Mouse (Mus musculus) MEL (cell line): Measurements from ENCODE around the gene Orai1. TPM values are rescaled to one million over a fixed set of nuclear protein-coding genes. Genes with fewer than 3 reads are reported as not detected.

Experiments used
- DNase-seq: peaks from one replicate; pipeline ENCODE4 v3.0.0; 2011; ENCODE audit warnings: low read depth, low spot score
- H3K27ac ChIP-seq: 2 replicates; pipeline ENCODE4 v1.5.1; 2012; ENCODE audit warnings: low read depth, mild to moderate bottlenecking, control low read depth, low read length, moderate library complexity; ENCODE audit not compliant: control insufficient read depth
- H3K27me3 ChIP-seq, 2 experiments: fragments of 150-350 bp in 1 of 2; sonication (generic) in 1 of 2; 2 replicates each; pipeline ENCODE4 v1.6.1; 2012; ENCODE audit warnings: low read length in 2 of 2, mild to moderate bottlenecking in 2 of 2, improper control_type of control experiment in 1 of 2, moderate library complexity in 1 of 2; ENCODE audit not compliant: insufficient read depth in 2 of 2, control insufficient read depth in 1 of 2
- H3K36me3 ChIP-seq, 2 experiments: 2 replicates each; pipeline ENCODE4 v1.6.1; 2012 to 2014; ENCODE audit warnings: low read length in 2 of 2, improper control_type of control experiment in 1 of 2, inconsistent platforms in 1 of 2, mild to moderate bottlenecking in 1 of 2; ENCODE audit not compliant: insufficient read depth in 2 of 2, control insufficient read depth in 1 of 2
- H3K4me1 ChIP-seq, 2 experiments: fragments of 150-350 bp in 1 of 2; sonication (generic) in 1 of 2; 2 replicates each; pipeline ENCODE4 v1.6.1; 2012; ENCODE audit warnings: low read length in 2 of 2, improper control_type of control experiment in 1 of 2, mild to moderate bottlenecking in 1 of 2; ENCODE audit not compliant: insufficient read depth in 2 of 2, control insufficient read depth in 1 of 2
- H3K4me3 ChIP-seq, 2 experiments: fragments of 150-350 bp in 1 of 2; sonication (generic) in 1 of 2; 2 replicates each; pipeline ENCODE4 v1.5.1; 2012; ENCODE audit warnings: low read depth in 2 of 2, low read length in 2 of 2, mild to moderate bottlenecking in 2 of 2, moderate library complexity in 2 of 2, control low read depth in 1 of 2, improper control_type of control experiment in 1 of 2; ENCODE audit not compliant: control insufficient read depth in 1 of 2, insufficient read depth in 1 of 2
- H3K79me2 ChIP-seq: 2 replicates; pipeline ENCODE4 v1.6.1; 2012; ENCODE audit warnings: mild to moderate bottlenecking, low read length, moderate library complexity; ENCODE audit not compliant: control insufficient read depth, poor library complexity, insufficient read depth
- H3K9ac ChIP-seq: 2 replicates; pipeline ENCODE4 v1.6.1; 2012; ENCODE audit warnings: low read depth, mild to moderate bottlenecking, control low read depth, low read length, moderate library complexity; ENCODE audit not compliant: control insufficient read depth, poor library complexity, severe bottlenecking
- H3K9me3 ChIP-seq: fragments of 150-350 bp; sonication (generic); replicated peaks from 2 replicates; pipeline ENCODE4 v1.6.1; 2012; ENCODE audit warnings: mild to moderate bottlenecking, low read length, improper control_type of control experiment, moderate library complexity; ENCODE audit not compliant: insufficient read depth
- CHD1 ChIP-seq: IDR thresholded peaks from 2 replicates; pipeline ENCODE4 v1.6.1; 2012; ENCODE audit warnings: low read depth, mild to moderate bottlenecking, inconsistent platforms, low read length, improper control_type of control experiment
- CTCF ChIP-seq, 3 experiments: IDR thresholded peaks in 2 of 3; conservative IDR thresholded peaks in 1 of 3; 2 replicates each; pipeline ENCODE4 v1.5.1; 2011 to 2012; ENCODE audit warnings: low read length in 3 of 3, low read depth in 2 of 3, mild to moderate bottlenecking in 2 of 3, improper control_type of control experiment in 1 of 3, inconsistent platforms in 1 of 3, mixed read lengths in 1 of 3, moderate library complexity in 1 of 3; ENCODE audit not compliant: control insufficient read depth in 1 of 3, insufficient read depth in 1 of 3, poor library complexity in 1 of 3, severe bottlenecking in 1 of 3
- EP300 ChIP-seq, 2 experiments: IDR thresholded peaks; 2 replicates each; pipeline ENCODE4 v1.6.1; 2011; ENCODE audit warnings: improper control_type of control experiment in 2 of 2, low read length in 2 of 2, low read depth in 1 of 2, mild to moderate bottlenecking in 1 of 2
- ETS1 ChIP-seq: IDR thresholded peaks from 2 replicates; pipeline ENCODE4 v1.6.1; 2012; ENCODE audit warnings: low read depth, mild to moderate bottlenecking, inconsistent platforms, low read length, improper control_type of control experiment, moderate library complexity
- GATA1 ChIP-seq: IDR thresholded peaks from 2 replicates; pipeline ENCODE4 v1.6.1; 2011; ENCODE audit warnings: low read depth, low read length, improper control_type of control experiment
- HCFC1 ChIP-seq: IDR thresholded peaks from 2 replicates; pipeline ENCODE4 v1.6.1; 2012; ENCODE audit warnings: low read depth, mild to moderate bottlenecking, inconsistent platforms, low read length, improper control_type of control experiment, moderate library complexity
- KAT2A ChIP-seq: conservative IDR thresholded peaks from 2 replicates; pipeline ENCODE4 v1.6.1; 2012; ENCODE audit warnings: low read depth, low read length, improper control_type of control experiment, inconsistent platforms
- MAFK ChIP-seq: IDR thresholded peaks from 2 replicates; pipeline ENCODE4 v1.6.1; 2011; ENCODE audit warnings: low read depth, mild to moderate bottlenecking, low read length, improper control_type of control experiment, borderline replicate concordance
- MXI1 ChIP-seq: IDR thresholded peaks from 2 replicates; pipeline ENCODE4 v1.6.1; 2011; ENCODE audit warnings: mild to moderate bottlenecking, low read depth, low read length, improper control_type of control experiment
- MYB ChIP-seq: IDR thresholded peaks from 2 replicates; pipeline ENCODE4 v1.6.1; 2011; ENCODE audit warnings: mild to moderate bottlenecking, low read depth, low read length, improper control_type of control experiment
- NELFE ChIP-seq: IDR thresholded peaks from 2 replicates; pipeline ENCODE4 v1.6.1; 2011; ENCODE audit warnings: low read depth, low read length, improper control_type of control experiment
- POLR2AphosphoS2 ChIP-seq: IDR thresholded peaks from 2 replicates; pipeline ENCODE4 v1.6.1; 2011; ENCODE audit warnings: low read length, improper control_type of control experiment
- POLR2AphosphoS5 ChIP-seq: IDR thresholded peaks from 2 replicates; pipeline ENCODE4 v1.6.1; 2012; ENCODE audit warnings: low read depth, borderline replicate concordance, mild to moderate bottlenecking, inconsistent platforms, low read length, moderate library complexity, mixed read lengths
- RAD21 ChIP-seq: IDR thresholded peaks from 2 replicates; pipeline ENCODE4 v1.6.1; 2011; ENCODE audit warnings: mild to moderate bottlenecking, low read depth, low read length, improper control_type of control experiment
- SIN3A ChIP-seq: IDR thresholded peaks from 2 replicates; pipeline ENCODE4 v1.6.1; 2012; ENCODE audit warnings: low read length, improper control_type of control experiment, inconsistent platforms
- TAL1 ChIP-seq: IDR thresholded peaks from 2 replicates; pipeline ENCODE4 v1.6.1; 2012; ENCODE audit warnings: mild to moderate bottlenecking, inconsistent platforms, low read length, moderate library complexity, mixed read lengths
- TBP ChIP-seq: IDR thresholded peaks from 2 replicates; pipeline ENCODE4 v1.8.0; 2011; ENCODE audit warnings: low read depth, low read length, improper control_type of control experiment
- TCF12 ChIP-seq: IDR thresholded peaks from 2 replicates; pipeline ENCODE4 v1.6.1; 2014; ENCODE audit warnings: low read depth, mild to moderate bottlenecking, inconsistent platforms, low read length, improper control_type of control experiment, moderate library complexity
- polyA plus RNA-seq, 2 experiments: library from polyadenylated mRNA; stranded (reverse) in 1 of 2; unstranded in 1 of 2; fragments of >175 nt in 1 of 2; fragments of >200 nt in 1 of 2; gene quantifications; 2 replicates each; pipeline versions ENCODE4 v1.2.1 to v1.2.4; 2012; ENCODE audit warnings: low replicate concordance in 2 of 2, low read depth in 1 of 2; ENCODE audit not compliant: insufficient read length in 2 of 2, insufficient read depth in 1 of 2, missing spikeins in 1 of 2
- total RNA-seq: library from RNA; depleted of rRNA; stranded (reverse); fragments of 300-350 nt; gene quantifications from 2 replicates; pipeline ENCODE4 v1.2.3, GENCODE M21; 2012

Orai1 gene
- total and polyA plus RNA-seq, 3 experiments = 4.7 to 13.3 TPM; not detected in 1

DNA sequence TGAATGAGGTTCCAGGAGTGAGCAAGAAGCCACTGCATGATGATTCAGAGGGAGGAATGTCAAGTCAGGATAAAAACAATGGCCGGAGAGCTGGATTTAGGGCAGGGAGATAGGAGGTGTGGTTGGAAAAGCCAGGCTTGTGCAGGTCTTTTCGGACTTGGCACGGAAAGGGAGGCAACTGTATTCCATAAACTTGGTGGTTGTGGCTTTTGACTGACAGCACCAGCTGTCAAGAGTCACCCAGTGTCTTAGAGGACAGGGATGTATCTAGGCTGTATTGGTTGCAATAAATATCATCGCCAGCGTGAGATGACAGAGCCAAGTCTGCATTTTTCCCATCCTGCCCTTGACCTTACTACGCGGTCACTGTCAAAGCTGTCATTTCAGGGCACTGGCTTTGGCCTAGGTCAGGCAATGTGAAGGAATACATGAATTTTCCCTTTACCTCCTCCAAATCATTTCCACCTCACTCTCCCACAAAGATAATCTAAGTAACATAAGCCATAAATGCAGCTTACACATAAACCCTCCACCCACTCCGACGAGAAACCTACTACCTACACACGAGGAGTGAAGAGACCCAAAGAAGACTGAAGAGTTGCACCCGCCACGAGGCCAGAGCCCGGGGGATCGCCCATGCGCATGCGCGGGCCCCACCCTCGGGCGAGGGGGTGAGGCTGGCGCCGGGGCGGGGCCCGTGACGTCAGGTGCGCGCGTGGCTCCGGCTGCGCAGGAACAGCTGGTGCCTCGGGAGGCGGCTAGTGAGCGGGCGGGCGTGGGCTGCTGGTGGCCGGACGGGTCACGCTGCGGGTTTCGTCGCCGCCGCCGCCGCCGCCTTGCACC, 60.9 kb downstream of the Orai1 start (continued):
- TF ChIP-seq KAT2A (peak; percentile 49; the same call in 1 of the 2 replicates), NELFE (peak; percentile 94), ETS1 (peak; percentile 85), CTCF (IDR thresholded peaks at IDR 0.05 in 2 of 3, conservative IDR thresholded peaks at IDR 0.05 in 1 of 3; ENCODE audit: control insufficient read depth in 1 of 3, insufficient read depth in 1 of 3, low read depth in 2 of 3, low read length in 3 of 3, poor library complexity in 1 of 3, severe bottlenecking in 1 of 3) (no peak), MAFK (no peak), MYB (no peak)

DNA sequence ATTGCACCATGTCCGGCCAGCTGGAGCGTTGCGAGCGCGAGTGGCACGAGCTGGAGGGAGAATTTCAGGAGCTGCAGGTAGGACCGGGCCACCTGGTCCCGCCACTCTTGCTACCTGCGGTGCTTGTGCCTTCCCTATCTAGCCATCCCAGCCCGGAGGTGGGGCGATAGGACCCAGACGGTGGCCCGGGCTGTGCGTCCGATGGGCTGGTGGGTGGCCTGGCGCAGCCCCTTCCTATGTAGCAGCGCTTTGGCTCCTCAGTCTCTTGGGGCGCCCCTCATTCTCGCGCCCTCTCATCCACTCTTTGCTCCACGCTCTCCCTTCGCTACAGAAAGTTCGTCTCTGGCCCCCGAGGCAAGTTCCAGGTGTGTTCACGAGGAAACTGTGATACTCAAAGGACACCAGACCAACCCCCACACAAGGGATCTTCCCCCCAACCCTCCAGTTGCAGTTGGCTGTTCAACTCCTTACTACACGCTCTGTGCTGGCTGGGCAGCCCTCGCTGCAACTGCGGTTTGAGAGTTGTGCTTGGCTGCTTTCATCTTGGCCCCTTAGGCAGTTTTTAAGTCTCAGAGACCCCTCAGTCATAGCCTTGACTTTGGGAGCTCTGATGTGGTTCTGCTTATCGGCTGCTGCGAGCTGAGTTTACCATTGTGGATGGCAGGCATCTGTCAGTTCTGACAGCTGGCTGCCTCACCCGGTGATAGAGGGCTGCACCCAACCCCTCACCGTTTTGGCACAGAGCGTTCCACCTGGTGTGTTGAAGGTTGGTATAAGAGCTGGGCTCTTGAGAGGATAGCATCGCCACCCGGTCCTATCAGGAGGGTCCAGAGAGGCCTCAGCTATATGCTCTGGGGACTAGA, 61.8 kb downstream of the Orai1 start:
- H3K27me3 ChIP-seq = no peaks in the 10 kb centered on the region
- TF ChIP-seq SIN3A (peak; percentile 82), TCF12 (peak; percentile 42; the same call in 1 of the 2 replicates), TBP (no peak), POLR2AphosphoS2 (no peak), MXI1 (peak; percentile 87), ETS1 (peak; percentile 80), HCFC1 (no peak), RAD21 (no peak), POLR2AphosphoS5 (no peak), CTCF (IDR thresholded peaks at IDR 0.05 in 2 of 3, conservative IDR thresholded peaks at IDR 0.05 in 1 of 3; ENCODE audit: control insufficient read depth in 1 of 3, insufficient read depth in 1 of 3, low read depth in 2 of 3, low read length in 3 of 3, poor library complexity in 1 of 3, severe bottlenecking in 1 of 3) (no peak), NELFE (no peak), MYB (no peak), TAL1 (peak; percentile 53), CHD1 (peak; percentile 53; the same call in 1 of the 2 replicates), EP300 (IDR thresholded peaks at IDR 0.05; ENCODE audit: low read depth in 1 of 2, low read length in 2 of 2) (peak in 1 of 2 experiments; percentile 27; a peak in 1 of 4 replicates), GATA1 (no peak)
- TF ChIP-seq, all 39 proteins: peak for 7
- Histone ChIP-seq H3K9ac (peak overlapping the region; percentile 63), H3K4me1 (peaks cover 6 to 19% of the 10 kb centered on the region in 2 experiments; a peak in 3 of 4 replicates), H3K27ac (peak overlapping the region; percentile 6; the same call in 1 of the 2 replicates), H3K4me3 (peak overlapping the region; percentile 59 to 99), H3K79me2 (no peaks in the 10 kb centered on the region; the same call in 1 of the 2 replicates), H3K36me3 (peaks cover 0 to 7% of the 10 kb centered on the region in 2 experiments; a peak in 1 of 4 replicates), H3K9me3 (no peaks in the 10 kb centered on the region)
- peak; percentile 64 for DNase-seq
